Mouse (Mus musculus) cerebellum, adult 11-12 months (tissue): ENCODE results near the gene Zfp146.
A peak's percentile ranks its signal among the peaks of the same experiment; 100 is the strongest.
"Not testable (repeated sequence)": the region's sequence is repeated elsewhere in the genome, so short reads cannot be mapped to it uniquely, and the experiment has no call there.

Experiments used
- DNase-seq: peaks from one replicate; pipeline ENCODE4 v3.0.0; 2022

Gene Zfp146

DNA sequence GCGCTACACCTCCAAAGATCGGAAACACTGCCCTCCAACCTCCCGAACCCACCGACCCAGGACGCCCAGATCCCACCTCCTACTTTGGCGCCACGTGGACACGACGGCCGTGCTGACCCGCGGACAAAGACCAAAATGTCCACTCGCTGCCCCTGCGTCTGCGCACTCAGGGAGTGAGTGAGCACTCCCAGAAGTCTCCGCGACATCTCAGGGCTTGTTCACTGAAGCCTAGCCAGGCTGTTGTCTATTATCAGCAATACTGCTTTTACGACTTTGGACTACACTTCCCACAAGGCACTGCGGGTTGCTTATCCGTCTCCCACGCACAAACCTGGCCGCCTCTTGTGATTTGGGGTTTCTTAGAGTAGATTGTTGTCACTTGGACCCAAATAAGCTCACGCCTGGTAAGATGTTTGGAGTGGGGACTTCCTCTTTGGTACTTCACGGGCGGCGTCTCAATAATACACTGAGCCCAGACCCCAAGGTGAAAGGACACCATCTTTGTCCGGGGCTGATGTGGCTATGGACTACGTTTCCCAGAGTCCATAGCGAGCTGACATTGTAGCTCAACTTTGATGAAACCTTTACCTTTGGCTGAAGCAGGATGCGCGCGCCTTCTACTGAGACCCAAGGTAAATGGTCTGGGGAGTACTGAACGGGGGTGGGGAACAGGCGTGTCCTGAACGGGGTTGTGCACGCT lies at the start of gene Zfp146:
Zfp146 (minus strand) TSS at position 168 of the 700 bp plus-strand sequence.
- peak; percentile 92 for DNase-seq

DNA sequence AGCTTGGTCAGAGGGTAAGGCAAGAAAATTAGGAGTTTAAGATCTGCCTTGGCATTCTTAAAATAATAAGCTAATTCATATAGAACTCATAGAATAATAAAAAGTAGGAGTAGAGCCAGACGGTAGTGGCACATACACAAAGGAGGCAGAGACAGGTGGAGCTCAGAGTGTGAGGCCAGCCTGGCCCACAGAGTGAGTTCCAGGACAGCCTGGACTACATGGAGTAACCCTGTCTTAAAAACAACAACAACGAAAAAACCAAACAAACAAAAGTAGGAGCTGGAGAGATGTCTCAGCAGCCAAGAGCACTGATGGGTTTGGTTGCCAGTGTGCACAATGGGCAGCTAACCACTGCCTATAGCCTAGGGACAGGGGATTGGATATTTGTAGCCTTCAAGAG lies 47.7 kb upstream of the Zfp146 start:
- no peak for DNase-seq

DNA sequence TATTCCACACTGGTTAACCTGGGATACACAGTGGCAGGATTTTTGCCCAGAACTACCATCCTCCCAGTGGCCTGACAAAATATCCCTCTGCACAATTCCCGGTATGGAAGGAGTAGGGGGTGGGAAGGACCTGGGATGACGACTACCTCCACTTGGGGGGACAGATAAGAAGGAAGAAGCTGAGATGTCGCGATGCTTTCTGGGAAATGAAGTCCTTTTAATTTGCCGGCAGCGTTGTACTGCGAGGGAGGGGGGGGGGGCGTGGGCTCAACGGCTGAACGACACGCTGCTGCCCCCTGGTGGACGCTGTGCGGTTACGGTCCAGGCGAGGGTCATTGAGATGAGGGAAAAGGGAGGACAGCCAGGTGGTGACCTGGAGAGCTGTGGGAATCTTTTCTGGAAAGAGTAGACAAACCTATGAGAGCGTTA lies 47.2 kb upstream of the Zfp146 start:
- DNase-seq: peak; percentile 77

DNA sequence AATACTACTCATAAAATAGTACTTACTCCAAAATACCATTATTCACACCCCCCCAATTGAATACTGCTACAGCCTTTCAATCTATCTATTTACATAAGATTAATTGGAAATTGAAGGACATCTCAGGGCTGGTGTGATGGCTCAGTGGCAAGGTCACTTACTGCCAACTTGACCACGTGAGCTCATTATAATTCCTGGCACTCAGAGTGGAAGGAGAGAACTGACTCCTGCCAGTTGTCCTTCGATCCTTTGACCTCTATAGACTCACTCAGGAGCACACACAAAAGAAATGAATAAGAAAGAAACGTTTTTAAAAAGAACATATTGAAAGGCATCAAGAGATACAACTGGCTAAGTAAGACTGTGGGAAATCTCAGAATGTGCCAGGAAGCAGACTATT lies 46.3 kb upstream of the Zfp146 start:
- no peak for DNase-seq

DNA sequence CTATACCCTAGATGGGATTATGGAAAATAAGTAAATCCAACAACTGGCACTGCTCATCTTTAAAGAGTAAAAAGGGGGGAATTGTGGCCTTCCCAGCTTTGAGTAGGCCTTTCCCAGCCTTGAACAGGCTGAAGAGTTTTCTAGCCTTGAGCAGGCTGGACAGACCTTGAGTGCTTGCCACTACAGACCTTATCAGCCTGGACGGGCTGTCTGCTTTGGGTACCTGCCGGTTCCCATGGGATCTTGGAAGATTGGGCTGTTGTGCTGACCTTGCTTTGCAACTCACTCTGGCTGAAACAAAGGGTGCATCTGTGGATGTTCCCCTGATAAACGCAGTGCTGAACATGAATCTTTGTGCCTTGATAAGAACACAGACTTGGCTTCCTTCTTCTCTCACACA lies 44.3 kb upstream of the Zfp146 start:
- DNase-seq: no peak

DNA sequence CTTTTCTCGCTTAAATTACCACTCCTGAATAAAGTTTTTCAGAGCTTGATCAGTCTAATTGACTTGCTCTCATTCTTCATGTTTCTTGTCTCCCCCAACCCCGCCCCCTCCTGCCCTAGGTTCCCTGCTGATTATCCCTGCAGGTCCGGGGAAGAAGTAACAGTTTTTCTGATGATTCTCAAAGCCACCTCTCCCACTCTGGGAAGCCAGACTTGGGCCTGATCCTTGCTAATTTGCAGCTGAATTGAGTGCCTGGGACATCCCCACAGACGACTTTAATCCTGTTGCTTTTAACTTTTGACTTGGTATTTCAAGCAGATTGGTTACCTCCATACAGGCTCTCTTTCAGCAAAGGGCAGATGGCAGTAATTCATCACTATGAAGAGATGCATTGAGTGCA lies 41.5 kb upstream of the Zfp146 start:
- DNase-seq: peak; percentile 0

DNA sequence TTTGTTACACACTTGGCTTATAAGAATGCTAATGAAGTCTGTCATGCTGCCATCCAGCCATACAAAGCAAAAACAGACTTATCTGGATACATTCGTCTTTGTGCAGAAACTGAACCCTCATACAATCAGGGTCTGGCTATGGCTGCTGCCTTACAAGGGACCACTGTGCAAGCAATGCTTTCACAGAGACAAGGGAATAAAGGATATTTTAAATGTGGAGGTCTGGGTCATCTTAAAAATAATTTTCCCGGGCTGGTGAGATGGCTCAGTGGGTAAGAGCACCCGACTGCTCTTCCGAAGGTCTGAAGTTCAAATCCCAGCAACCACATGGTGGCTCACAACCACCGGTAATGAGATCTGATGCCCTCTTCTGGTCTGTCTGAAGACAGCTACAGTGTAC lies 36.8 kb upstream of the Zfp146 start:
- DNase-seq: not testable (repeated sequence)

DNA sequence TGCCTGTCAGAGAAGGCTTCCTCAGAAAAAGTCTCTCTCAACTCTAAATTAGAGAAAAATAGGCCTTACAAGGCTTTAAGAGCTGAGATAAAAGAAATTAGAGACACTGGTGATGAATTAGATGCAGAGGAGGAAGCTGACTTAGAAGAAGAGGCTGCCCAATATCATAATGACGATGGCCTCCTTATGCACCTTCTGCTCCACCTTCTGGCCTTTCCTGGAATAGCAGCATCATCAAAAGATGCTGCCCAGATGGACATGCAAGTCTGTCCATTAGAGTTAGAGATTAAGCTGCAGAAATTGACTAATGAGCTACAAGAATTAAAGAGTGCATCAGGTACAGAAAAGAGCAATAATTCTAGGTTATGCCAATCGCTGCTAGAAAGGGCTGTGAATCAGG lies 35.8 kb upstream of the Zfp146 start:
- DNase-seq: peak; percentile 69

DNA sequence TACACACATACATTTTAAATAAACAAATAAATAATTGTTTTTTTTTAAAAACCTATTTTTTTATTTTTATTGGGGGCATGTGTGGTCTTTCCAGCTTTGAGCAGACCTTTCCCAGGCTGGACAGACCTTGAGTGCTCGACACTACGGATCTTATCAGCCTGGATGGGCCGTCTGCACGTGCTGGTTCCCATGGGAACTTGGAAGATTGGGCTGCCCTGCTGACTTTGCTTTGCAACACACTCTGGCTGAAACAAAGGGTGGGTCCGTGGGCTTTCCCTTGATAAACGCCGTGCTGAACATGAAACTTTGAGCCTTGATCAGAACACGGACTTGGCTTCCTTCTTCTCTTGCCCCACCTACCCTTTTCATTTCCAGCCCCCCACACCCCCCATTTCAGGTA lies 34.8 kb upstream of the Zfp146 start:
- peak; percentile 18 for DNase-seq

DNA sequence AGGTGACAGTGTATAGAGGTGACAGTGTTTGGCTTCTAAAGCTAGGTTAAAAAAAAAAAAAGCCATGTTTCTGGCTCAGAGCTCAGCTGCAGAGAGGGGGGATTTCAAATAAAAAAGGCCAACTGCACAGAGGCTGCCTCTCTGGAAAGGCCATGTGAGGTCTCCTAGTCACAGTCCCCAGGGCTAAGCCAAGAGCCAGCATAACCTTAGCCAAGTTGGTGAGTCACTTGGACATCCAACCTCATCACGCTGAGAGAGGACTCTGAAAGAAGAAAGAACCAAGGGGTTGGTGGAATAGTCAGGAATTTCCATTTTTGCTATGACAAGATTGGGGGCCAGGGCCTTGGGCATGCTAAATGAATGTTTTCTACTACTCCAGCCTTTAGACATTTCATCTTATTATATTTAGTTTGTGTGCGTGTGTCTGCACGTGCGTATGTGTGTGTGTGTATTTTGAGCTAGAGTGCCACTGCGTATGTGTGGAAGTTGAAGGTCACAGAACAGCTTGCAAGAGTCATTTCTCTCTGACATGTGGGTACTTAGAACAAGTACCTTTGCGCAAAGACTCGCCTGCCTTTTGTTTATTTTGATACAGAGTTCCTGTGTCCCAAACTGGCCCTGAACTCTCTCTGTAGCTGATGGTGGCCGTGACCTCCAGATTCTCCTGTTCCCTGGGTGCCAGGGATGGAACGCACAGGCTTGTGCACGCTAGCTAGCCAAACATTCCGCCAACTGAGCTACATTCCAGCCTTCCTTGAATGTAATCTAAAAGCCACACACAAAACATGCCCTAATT lies 33.5 kb upstream of the Zfp146 start:
- DNase-seq: peak; percentile 71

DNA sequence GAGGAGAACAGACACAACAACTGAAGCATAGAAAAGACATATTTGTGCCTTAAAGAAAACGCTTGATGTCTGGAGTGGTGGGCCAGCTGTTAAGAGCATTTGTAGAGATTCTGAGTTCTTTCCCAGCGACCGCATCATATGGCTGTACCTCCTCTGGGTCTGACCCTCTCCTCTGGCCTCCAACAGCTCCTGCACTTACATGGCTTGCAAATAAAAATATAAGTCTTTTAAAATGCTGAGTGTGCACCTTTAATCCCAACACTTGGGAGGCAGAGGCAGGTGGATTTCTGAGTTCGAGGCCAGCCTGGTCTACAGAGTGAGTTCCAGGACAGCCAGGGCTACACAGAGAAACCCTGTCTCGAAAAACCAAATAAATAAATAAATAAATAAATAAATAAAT lies 31.1 kb upstream of the Zfp146 start:
- DNase-seq: peak; percentile 9

DNA sequence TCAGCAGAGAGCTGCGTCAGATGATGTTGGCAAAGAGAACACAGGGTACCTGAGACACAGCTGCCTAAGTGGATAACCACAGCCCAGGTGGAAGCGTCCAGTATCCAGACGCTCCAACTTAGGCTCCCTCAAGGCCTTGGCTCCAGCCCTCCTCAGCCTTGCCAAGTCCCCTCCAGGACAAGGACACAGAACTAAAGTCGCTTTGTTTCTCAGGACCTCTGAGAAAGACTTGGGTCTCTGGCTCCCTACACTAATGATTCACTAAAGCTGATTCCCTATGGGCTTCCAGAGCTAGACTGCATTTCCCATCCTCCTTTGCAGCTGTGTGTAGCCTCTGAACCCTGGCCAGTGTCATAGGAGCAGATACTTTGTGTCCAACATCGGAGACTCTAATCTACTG lies 30.6 kb upstream of the Zfp146 start:
- DNase-seq: no peak

DNA sequence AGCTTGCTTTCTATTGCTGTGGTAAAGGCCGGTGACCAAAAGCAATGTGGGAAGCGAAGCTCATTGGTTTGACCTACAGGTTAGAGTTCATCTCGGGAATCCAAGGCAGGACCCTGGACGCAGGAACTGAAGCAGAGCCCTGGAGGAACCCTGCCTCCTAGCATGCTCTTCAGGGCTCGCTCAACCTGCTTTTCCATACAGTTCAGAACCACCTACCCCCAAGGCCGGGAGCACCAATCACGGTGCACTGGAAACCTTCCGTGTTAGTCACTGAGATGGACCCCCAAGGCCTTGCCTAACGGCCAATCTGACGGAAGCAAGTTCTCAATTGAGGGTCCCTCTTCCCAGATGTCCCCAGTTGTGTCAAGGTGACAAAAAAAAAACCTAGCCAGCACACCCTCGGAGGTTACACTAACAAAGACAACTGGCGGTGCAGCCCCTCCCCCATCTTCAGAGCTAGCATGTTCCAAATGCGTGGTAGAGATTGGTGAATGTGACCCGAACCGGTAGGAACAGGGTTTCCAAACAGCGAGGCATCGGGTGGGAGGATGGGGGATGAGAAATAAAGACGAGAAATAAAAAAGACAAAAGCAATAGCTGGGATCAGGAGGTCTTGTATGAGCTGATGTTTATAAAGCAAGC lies 30.1 kb upstream of the Zfp146 start:
- DNase-seq: peak; percentile 29

DNA sequence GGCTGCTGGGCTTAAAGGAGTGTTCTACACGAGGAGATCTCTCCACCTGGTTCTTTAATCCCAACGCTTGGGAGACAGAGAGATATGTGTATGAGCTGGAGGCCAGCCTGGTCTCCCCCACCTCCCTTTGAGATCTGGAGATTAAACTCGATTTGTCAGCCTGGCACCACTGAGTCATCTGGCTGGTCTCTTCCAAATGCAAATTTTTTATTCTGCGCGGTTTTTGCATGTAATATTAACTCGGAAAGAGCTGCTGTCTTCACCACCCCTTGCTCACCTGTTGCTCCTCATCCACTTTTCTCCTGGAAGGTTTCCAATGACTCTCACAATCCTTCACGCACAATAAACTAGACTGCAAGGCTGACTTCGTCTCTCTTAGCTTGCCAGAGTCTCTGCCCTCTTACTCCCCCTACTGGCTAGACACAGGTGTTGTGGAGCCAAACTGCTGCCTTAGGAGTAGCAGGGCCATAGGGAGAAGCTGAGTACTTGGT lies 29.0 kb upstream of the Zfp146 start, which contains the start of gene Capns1:
Capns1 (minus strand) TSS at position 331 of the 491 bp plus-strand sequence.
- peak; percentile 61 for DNase-seq

DNA sequence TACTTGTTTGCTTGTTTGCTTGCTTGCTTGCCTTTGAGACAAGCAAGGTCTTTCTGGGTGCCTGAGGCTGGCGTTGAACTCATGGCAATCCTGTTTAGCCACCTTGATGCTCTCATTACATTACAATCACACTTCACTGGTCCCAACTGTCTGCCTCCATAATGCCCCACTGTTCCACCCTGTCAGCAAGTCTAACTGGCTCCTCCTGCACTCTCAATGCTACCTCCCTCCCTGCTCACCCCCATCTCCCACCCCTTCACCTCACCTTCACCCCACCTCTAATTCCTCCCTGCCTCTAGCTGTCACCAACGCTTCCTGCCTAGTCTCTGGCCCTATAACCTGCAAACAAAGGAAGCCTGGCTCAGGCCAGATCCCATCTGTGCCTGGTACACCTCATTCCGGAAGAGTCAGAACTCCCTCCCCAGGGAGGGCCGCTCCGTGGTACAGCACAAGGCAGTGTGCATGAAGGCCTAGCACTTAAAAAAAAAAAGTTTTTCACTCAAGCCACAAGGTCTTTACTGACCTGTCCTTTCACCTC lies 28.1 kb upstream of the Zfp146 start:
- no peak for DNase-seq

DNA sequence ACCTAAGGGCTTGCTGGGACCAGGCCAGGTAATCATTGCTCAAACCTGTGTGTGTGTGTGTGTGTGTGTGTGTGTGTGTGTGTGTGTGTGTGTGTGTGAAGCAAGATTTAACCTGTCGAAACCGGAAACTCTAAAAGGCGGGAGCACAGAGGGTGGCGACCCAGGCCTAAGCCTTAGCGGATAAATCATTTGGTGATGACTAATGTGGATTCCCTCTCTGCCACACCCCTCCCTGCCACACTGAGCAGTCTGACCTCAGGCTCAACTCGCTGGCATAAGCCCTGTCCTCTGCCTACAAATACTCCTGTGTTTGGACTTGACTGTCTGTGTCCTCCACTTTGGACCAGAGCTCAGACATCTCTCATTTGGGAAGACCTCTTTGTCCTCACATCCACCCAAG lies 26.6 kb upstream of the Zfp146 start:
- DNase-seq: peak; percentile 49

DNA sequence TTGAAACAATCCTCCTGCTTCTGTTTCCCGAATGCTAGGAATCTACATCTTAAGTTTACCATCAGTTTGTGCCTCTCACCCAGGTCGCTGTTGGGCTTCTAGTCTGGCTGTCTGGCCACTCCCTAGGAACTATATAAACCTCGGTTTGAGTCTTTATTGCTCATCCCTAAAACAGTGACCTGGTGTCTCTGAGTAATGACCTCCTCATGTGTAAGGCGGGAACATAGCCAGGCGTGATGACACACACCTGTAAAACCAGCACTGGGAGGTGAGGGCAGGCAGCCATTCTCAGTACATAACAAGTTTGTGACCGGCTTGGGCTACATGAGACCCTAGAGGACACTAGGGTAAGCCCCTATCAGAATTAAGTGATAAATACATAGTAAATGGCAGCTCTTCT lies 25.9 kb upstream of the Zfp146 start:
- DNase-seq: peak; percentile 54

DNA sequence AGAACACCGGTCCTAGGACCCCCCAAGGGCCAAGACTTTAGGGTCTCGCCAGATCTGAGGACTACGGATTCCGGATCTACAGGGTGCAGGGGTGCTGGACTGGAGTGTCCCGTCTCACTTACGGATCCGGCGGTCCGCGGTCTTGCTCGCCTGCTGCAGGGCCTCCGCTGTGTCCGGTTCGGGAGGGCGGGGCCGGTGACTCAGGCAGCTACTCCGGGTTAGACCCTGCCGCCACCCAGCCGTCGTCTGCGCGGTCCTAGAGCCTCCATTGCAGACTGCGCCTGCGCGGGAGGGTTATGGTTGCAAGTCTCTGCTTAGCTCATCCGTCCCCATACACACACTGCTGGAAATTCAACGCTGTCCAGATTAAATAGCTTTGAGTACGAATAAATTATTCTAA lies 25.3 kb upstream of the Zfp146 start:
- DNase-seq: peak; percentile 96

DNA sequence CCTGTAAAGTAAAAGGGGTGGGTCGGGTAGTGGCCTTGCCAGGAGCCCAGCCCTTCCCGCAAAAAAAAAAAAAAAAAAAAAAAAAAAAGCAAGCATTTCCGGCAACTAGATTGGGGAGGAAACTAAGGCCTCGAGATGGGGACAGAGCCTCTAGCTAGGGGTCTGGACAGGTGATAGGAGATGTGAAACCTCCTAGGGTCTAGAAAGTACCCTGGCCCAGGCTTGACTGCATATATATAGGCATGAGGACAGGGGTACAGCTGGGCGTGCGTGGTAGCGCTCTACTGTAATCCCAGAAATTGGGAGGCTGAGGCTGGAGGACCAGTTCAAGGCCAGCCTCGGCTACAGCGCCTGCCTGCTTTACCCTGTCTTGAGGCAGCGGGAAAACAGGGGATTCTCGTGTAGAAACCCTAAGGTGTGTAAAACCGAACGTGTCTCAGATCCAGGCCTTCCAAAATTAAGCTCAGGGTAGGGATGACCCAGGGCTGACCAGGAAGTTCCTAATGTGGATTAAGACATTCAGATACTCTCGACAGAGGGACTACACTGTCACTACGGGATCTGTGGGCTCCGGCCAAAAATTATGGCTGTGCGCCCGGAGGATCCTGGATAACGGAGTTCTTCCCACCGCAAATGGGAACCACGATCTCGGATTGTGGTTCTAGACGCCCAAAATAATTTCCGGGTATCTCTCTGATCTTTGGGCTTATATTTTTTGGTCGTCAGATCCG lies 24.7 kb upstream of the Zfp146 start:
- DNase-seq: peak; percentile 68

DNA sequence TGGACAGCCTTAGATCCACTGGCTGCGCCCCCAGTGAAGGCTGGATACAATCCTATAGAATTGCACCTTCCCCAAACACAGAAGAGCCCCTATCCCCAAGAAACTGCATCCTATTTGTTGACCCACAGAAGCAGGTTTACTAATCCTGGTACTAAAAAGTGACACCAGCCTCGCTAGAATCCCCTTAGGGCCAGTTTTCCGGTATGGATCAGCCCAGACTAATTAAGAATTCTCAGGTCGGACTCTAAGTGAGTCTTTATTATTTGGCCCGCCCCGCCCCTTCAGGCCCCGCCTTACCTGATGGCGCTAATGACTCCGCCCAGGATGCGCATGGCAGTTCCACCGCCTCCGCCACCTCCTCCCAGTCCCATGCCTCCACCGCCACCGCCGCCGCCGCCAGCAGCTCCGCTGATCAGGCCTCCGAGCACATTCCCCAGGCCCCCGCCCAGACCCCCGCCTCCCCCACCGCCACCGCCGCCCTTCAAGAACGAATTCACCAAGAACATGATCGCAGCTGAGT lies 24.1 kb upstream of the Zfp146 start:
- peak; percentile 86 for DNase-seq

DNA sequence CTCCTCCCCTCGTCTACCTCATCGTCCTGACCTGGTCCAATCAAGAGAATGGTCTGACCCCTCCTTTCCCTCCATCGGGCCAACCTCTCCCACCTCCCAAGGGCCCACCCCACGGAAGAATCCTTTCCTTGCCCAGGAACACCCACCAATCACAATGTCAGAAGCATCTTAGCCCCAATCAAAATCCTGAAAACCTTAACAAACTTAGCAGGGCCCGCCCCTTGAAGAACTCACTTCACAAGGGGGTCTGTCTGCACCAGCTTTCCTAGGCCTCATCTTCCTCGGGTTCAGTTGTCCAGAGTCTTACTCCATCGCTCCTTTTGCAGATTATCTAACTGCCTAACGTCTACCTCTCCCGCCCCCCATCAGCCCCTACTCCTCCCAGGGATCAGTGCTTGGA lies 23.5 kb upstream of the Zfp146 start:
- DNase-seq: peak; percentile 46

DNA sequence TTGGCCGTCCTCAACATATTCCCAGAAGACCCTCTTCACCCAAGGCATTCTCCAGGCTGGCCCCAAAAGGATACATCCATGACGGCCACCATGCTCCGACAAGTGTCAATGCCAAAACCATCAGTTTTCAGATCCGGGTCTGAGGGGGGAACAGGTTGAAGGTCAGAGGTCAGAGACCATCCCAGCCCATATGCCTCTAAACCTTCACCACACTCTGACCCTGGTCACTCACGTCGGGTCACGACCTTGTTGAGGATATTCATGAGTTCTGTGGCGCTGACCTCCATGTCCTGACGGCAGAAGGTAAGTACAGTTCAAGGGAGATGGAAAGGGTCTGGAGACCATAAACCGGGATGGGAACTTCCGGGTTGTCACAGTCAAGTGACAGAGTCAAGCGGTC lies 22.5 kb upstream of the Zfp146 start:
- DNase-seq: peak; percentile 45
